Mouse (Mus musculus) cerebellum, adult 2 months (tissue): ENCODE data around the gene Gbe1.

Experiments used
- CTCF ChIP-seq: fragments of 200-500 bp; IDR thresholded peaks from 2 replicates; pipeline ENCODE4 v1.5.1; 2011; ENCODE audit warnings: low read depth, mild to moderate bottlenecking, control low read depth, low read length, moderate library complexity, borderline replicate concordance; ENCODE audit not compliant: insufficient read depth
- POLR2A ChIP-seq: fragments of 200-500 bp; IDR thresholded peaks from 2 replicates; pipeline ENCODE4 v1.6.1; 2011; ENCODE audit warnings: low read length, control low read depth, borderline replicate concordance; ENCODE audit not compliant: insufficient read depth

GRCm38 (mm10) chr16:70608358-70608757, 294.6 kb downstream of the Gbe1 start:
- TF ChIP-seq POLR2A, result no peak
- no peak for TF ChIP-seq CTCF
